Mouse (Mus musculus) embryonic fibroblast, embryonic 13.5 days (primary cell): ENCODE data around the gene Mnx1. TPM values are rescaled to one million over a fixed set of nuclear protein-coding genes. Genes with fewer than 3 reads are reported as not detected.
A peak's percentile ranks its signal among the peaks of the same experiment; 100 is the strongest.
"Not testable (repeated sequence)": the region's sequence is repeated elsewhere in the genome, so short reads cannot be mapped to it uniquely, and the experiment has no call there.

Experiments
- H3K27ac ChIP-seq: 2 replicates; pipeline ENCODE4 v1.5.1; 2012; ENCODE audit warnings: low read length, control low read depth, inconsistent platforms; ENCODE audit not compliant: insufficient read depth
- H3K4me1 ChIP-seq: 2 replicates; pipeline ENCODE4 v1.6.1; 2011; ENCODE audit warnings: low read length; ENCODE audit not compliant: control insufficient read depth, insufficient read depth
- H3K4me3 ChIP-seq: 2 replicates; pipeline ENCODE4 v1.5.1; 2011; ENCODE audit warnings: mild to moderate bottlenecking, control low read depth, low read length; ENCODE audit not compliant: insufficient read depth
- CTCF ChIP-seq: IDR thresholded peaks from 2 replicates; pipeline ENCODE4 v1.5.1; 2011; ENCODE audit warnings: mild to moderate bottlenecking, control low read depth, low read length, moderate library complexity, borderline replicate concordance; ENCODE audit not compliant: insufficient read depth
- POLR2A ChIP-seq: IDR thresholded peaks from 2 replicates; pipeline ENCODE4 v1.6.1; 2011; ENCODE audit warnings: low read depth, mild to moderate bottlenecking, control low read depth, low read length, moderate library complexity
- polyA plus RNA-seq: library from polyadenylated mRNA; stranded (reverse); fragments of >200 nt; gene quantifications from 2 replicates; pipeline ENCODE4 v1.2.4, GENCODE M21; 2011; ENCODE audit warnings: low read depth; ENCODE audit not compliant: missing spikeins, insufficient read length

The Mnx1 gene
- polyA plus RNA-seq, 1 experiment, result not detected

DNA sequence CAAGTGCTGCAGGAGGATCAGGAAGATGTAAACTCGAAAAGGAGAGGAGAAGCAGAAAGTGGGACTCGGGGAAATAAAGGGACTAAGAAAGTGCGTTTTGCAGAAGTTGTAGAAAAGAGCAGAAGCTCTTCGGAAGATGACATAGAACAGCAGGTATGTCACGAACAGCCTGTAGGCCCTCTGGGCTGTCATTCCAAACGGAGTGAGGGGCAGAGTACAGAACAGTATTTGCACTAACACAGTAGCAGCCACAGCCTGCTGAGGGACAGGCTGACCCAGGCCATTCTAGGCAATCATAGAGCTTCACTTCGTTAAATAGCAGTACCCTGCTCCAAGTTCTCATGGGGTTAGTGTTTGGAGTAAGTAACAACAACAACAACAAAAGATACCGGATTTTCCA is 42.8 kb downstream of the Mnx1 start:
- H3K27ac ChIP-seq, result no peak overlapping the region

DNA sequence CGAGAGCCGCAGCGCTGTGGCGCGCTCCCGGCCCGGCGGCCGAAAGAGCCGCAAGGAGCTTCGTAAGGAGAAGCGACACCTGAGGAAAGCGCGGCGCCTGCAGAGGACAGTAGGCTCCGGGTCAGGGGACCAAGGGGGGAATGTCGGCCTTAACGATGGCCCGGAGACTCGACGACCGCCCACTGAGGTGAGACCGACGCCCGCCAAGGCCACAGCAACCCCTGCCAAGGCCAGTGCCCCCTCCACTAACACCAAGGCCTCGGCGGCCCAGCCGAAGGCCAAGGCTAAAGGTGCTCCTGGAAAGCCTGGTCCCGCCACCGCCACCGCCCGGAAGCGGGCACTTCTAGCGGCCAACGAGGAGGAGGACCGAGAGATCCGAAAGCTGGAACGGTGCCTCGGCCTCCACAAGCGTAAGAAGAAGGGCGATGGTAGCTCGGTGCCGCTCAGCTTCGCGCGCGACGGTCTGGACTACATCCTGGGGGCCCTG is 43.4 kb downstream of the Mnx1 start:
- Histone ChIP-seq H3K4me1 (no peaks in the 10 kb centered on the region; the same call in 1 of the 2 replicates), H3K27ac (no peak overlapping the region), H3K4me3 (peak overlapping the region; percentile 98)
- TF ChIP-seq CTCF (no peak), POLR2A (no peak)

More for the DNA sequence above, 42.8 kb downstream of the Mnx1 start:
- H3K4me3 ChIP-seq, result peak overlapping the region; percentile 98
- TF ChIP-seq POLR2A, result no peak
- TF ChIP-seq CTCF, result no peak
- no peaks in the 10 kb centered on the region; the same call in 1 of the 2 replicates for H3K4me1 ChIP-seq

DNA sequence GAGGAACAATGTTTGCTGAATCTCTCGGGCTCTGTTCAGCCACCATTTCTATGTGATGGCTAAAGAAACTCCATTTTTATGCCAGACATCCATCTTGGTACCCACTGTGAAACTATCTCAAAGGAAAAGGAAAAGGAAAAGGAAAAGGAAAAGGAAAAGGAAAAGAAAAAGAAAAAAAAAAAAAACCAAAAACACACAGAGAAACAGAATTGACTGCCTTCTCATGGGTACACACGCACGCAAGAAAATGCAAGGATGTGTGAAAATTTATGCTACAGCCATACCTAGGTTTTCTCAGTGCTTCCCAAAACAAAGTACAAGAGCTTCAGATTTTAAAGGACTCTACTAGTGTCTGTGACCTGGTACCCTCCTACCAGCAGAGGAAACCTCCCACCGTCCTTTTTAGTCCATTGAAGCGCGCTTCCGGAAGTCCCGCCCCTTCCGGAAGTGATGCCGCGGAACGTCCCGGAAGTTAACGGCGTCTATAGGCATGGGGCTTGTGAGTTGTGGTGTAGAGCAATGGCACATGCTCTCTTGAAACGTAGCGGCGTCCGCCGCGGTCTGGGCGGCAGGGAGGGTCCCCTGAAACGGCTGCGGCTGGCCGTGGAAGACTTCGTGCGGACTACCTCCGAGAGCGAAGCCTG is 43.9 kb downstream of the Mnx1 start, which contains the start of gene Nom1:
Nom1 (plus strand) TSS at position 437 of the 644 bp plus-strand sequence.
- Histone ChIP-seq H3K27ac (no peak within 1 kb of the TSS), H3K4me1 (no peaks in the 10 kb centered on the region; the same call in 1 of the 2 replicates), H3K4me3 (peak within 1 kb of the TSS; percentile 98)
- TF ChIP-seq CTCF (no peak), POLR2A (peak; percentile 84)

DNA sequence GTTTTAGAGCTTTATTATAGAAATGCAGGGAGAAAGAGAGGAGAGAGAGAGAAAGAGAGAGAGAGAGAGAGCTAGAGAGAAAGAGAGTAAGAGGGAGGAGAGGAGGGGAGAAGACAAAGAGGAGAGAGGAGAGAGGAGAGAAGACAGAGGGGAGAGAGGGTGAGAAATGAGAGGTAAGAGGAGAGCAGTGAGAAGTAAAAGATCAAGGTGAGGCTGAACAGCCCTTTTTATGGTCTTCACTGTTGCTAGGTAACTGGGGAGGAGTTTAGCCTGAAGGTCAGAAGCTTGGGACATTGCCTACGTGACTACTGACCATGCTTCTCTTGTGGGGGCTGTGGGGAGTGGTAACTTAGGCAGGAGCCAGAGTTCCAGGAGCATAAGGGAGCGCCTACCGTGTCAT is 54.9 kb downstream of the Mnx1 start:
- not testable (repeated sequence) for H3K4me1 ChIP-seq, H3K4me3 ChIP-seq, H3K27ac ChIP-seq

Other genes with a start within 250 kb of the Mnx1 start
- 14.7 and 18.1 TPM in 2 replicates for gene Lmbr1, start 100.1 kb downstream of the Mnx1 start, polyA plus RNA-seq
- 12.2 and 15.1 TPM in 2 replicates for gene Nom1, start 43.8 kb downstream of the Mnx1 start, polyA plus RNA-seq
- 48.5 and 49.4 TPM in 2 replicates for gene Ube3c, start 90.8 kb upstream of the Mnx1 start, polyA plus RNA-seq